18 mouse cellular contexts compared by ENCODE assay signal in genomic region chr8:111464526-111464925, GRCm38 (mm10). TPM values are rescaled to one million over a fixed set of nuclear protein-coding genes. Genes with fewer than 3 reads are reported as not detected.
DNase-seq lines count a peak whose midpoint lies in the region; ATAC-seq and TF ChIP-seq lines count a peak whose summit lies in the region.
"Had no signal": no experiment of that assay in that cellular context is flagged by ENCODE, and none has a peak within 500 bp of the region (broad histone marks: within the 10 kb centered on the region; RNA-seq: fewer than 3 reads in every experiment).

No protein-coding gene starts in this region.

- H3K36me3 ChIP-seq in heart, embryonic 14.5 days (ENCODE audit: control insufficient read depth, insufficient read depth, low read length): peaks cover 38% of the 10 kb centered on the region
- no peaks in the 10 kb centered on the region for H3K36me3 ChIP-seq in heart, adult 2 months (ENCODE audit: control insufficient read depth, insufficient read depth, low read length)

- WGBS in heart, embryonic 14.5 days: 27% methylated on average over 4 of the region's 4 CpGs
- WGBS in heart, adult 2 months: 65% methylated on average over 4 of the region's 4 CpGs

- TF ChIP-seq POLR2A in heart, adult 2 months (IDR thresholded peaks at IDR 0.05; ENCODE audit: insufficient read depth, low read depth, low read length): no peak

- H3K9ac ChIP-seq in heart, embryonic 14.5 days (ENCODE audit: low read length): no peak overlapping the region
- H3K9ac ChIP-seq in heart, adult 2 months (ENCODE audit: low read depth, low read length): no peak overlapping the region
- H3K9ac ChIP-seq: liver, embryonic 13.5 days; neural tube, embryonic 12.5 days had no signal

- no peak overlapping the region for H3K4me2 ChIP-seq in heart, embryonic 14.5 days (ENCODE audit: low read length)
- H3K4me2 ChIP-seq: liver, embryonic 13.5 days; neural tube, embryonic 12.5 days had no signal

- ATAC-seq in heart, embryonic 14.5 days (ENCODE audit: insufficient number of reproducible peaks, insufficient read depth, low FRiP score, low read depth): peak; percentile 42; the same call in 1 of the 2 replicates
- ATAC-seq: activated CD4-positive, CD25-positive, alpha-beta regulatory T cell, adult 4 months; hindbrain, embryonic 16.5 days had no signal

- DNase-seq in heart, adult 2 months: no peak
- DNase-seq in adrenal gland, postnatal 25 days: peak; percentile 17
- peak; percentile 25 for DNase-seq in gastrocnemius, postnatal 10 days
- DNase-seq in embryo, embryonic 11 days: no peak
- DNase-seq in left cerebral cortex, postnatal 14 days (ENCODE audit: low spot score in 2 of 2): no peak
- DNase-seq in left cerebral cortex, adult 11 months (ENCODE audit: low spot score): no peak
- DNase-seq: cerebellum, adult 9-11 months; kidney, adult 11 months; kidney, postnatal 14 days; layer of hippocampus, adult 9-11 months; liver, embryonic 13.5 days; right cerebral cortex, postnatal 14 days had no signal

- TF ChIP-seq CTCF in heart, adult 2 months (IDR thresholded peaks at IDR 0.05): no peak

- peaks cover 3 to 7% of the 10 kb centered on the region in 2 experiments for H3K4me1 ChIP-seq in heart, embryonic 14.5 days (ENCODE audit: control insufficient read depth in 2 of 2, insufficient read depth in 2 of 2, low read length in 2 of 2)
- no peaks in the 10 kb centered on the region for H3K4me1 ChIP-seq in heart, adult 2 months (ENCODE audit: control insufficient read depth, insufficient read depth, low read length)
- H3K4me1 ChIP-seq: liver, embryonic 13.5 days; megakaryocyte, embryonic 14.5 days had no signal

- intact Hi-C loops in heart, adult 2 months (cut with DNase I): no loop called here
- intact Hi-C loops in left cerebral cortex, postnatal 14 days (cut with DNase I): no loop called here

- H3K79me2 ChIP-seq in heart, adult 2 months (replicated peaks; ENCODE audit: control insufficient read depth, insufficient read depth, low read length): no peaks in the 10 kb centered on the region

- no peak overlapping the region for H3K4me3 ChIP-seq in heart, embryonic 14.5 days (ENCODE audit: control insufficient read depth in 1 of 2, insufficient read depth in 1 of 2, low read depth in 1 of 2, low read length in 2 of 2)
- H3K4me3 ChIP-seq in heart, adult 2 months: no peak overlapping the region
- H3K4me3 ChIP-seq: erythroblast, embryonic 14.5 days; liver, embryonic 13.5 days; megakaryocyte, embryonic 14.5 days; neural tube, embryonic 12.5 days had no signal

- H3K27me3 ChIP-seq in heart, embryonic 14.5 days (ENCODE audit: control insufficient read depth, insufficient read depth, low read length): no peaks in the 10 kb centered on the region
- H3K27me3 ChIP-seq in heart, adult 2 months (ENCODE audit: control insufficient read depth, insufficient read depth, low read length): no peaks in the 10 kb centered on the region
- H3K27me3 ChIP-seq: liver, embryonic 13.5 days; neural tube, embryonic 12.5 days had no signal

- TF ChIP-seq EP300 in heart, adult 2 months (IDR thresholded peaks at IDR 0.05; ENCODE audit: insufficient read depth, low read depth, low read length): no peak

- H3K27ac ChIP-seq in heart, embryonic 14.5 days (replicated peaks in 1 of 2; ENCODE audit: control insufficient read depth in 1 of 2, insufficient read depth in 1 of 2, low read depth in 2 of 2, low read length in 2 of 2): no peak overlapping the region
- no peak overlapping the region for H3K27ac ChIP-seq in heart, adult 2 months
- H3K27ac ChIP-seq: liver, embryonic 13.5 days; neural tube, embryonic 12.5 days had no signal

- H3K9me3 ChIP-seq in heart, embryonic 14.5 days (ENCODE audit: control insufficient read depth, low read length): no peaks in the 10 kb centered on the region
- H3K9me3 ChIP-seq: liver, embryonic 13.5 days; megakaryocyte, embryonic 14.5 days; neural tube, embryonic 12.5 days had no signal

RNA-seq across cellular contexts. Expression of gene Wdr59, which starts 57.4 kb away (rescaled TPM):
- polyA plus RNA-seq in heart, embryonic 14.5 days (2014; fragmentation: Nextera tagmentation; extraction: Ambion mirVana): 3.0 and 3.4 TPM in 2 replicates
- total RNA-seq in heart, adult 2 months (2021): 1 to 10 TPM; 6.9 to 7.0 TPM
- 5.4 and 8.3 TPM in 2 replicates for polyA plus RNA-seq in heart, adult 2 months (2012; rRNA removed)
- 12.9 and 15.0 TPM in 2 replicates for total RNA-seq in adrenal gland, postnatal 25 days (2021)
- 10 to 100 TPM in 1 of 2 experiments, 1 to 10 TPM in 1; 9.7 to 11.5 TPM for total RNA-seq in gastrocnemius, postnatal 10 days (2021)
- 10 to 100 TPM; 19.4 to 20.5 TPM for total RNA-seq in left cerebral cortex, postnatal 14 days (2021)

Comparison
In these comparisons a context has a peak if more than half of its experiments do, and no peak if none do; other contexts are left out.
1. DNase-seq: peak in adrenal gland, postnatal 25 days (single experiment) and gastrocnemius, postnatal 10 days (single experiment); none in heart, adult 2 months (0 of 2), embryo, embryonic 11 days (single experiment), left cerebral cortex, postnatal 14 days (0 of 2) and left cerebral cortex, adult 11 months (single experiment).